Mouse (Mus musculus): ENCODE data around the gene Mad2l2. TPM values are rescaled to one million over a fixed set of nuclear protein-coding genes. Genes with fewer than 3 reads are reported as not detected.
A peak's percentile ranks its signal among the peaks of the same experiment; 100 is the strongest.

Gene Mad2l2
- polyA plus RNA-seq, 1 experiment from 2014 or later = 47.6 TPM

- Histone ChIP-seq H3K27ac (ENCODE audit: low read length) (no peak overlapping the region), H3K4me2 (ENCODE audit: low read depth, low read length) (peak overlapping the region; percentile 56), H3K27me3 (ENCODE audit: control insufficient read depth, insufficient read depth, low read depth, low read length) (no peaks in the 10 kb centered on the region), H3K4me3 (ENCODE audit: low read length) (peak overlapping the region; percentile 34), H3K9me3 (ENCODE audit: control insufficient read depth, low read length) (no peaks in the 10 kb centered on the region), H3K9ac (ENCODE audit: low read length) (peak overlapping the region; percentile 49), H3K36me3 (ENCODE audit: control insufficient read depth, insufficient read depth, low read length) (no peaks in the 10 kb centered on the region), H3K4me1 (replicated peaks; ENCODE audit: control insufficient read depth, insufficient read depth, low read length) (0 out of 2 replicates have a peak, but pooled peaks cover 3% of the 10 kb centered on the region)
- ATAC-seq (ENCODE audit: low read depth) = peak; percentile 83
- 16% methylated on average over 29 of the region's 29 CpGs for WGBS
Measured at GRCm38 (mm10) chr4:148101801-148102527, 28.2 kb upstream of the Mad2l2 start.

- H3K4me1 ChIP-seq (replicated peaks; ENCODE audit: control insufficient read depth, insufficient read depth, low read length) = peaks cover 15% of the 10 kb centered on the region; the same call in 1 of the 2 replicates
- ATAC-seq (ENCODE audit: low read depth) = no peak
- no peaks in the 10 kb centered on the region for H3K36me3 ChIP-seq (ENCODE audit: control insufficient read depth, insufficient read depth, low read length)
- 81% methylated on average over 3 of the region's 3 CpGs for WGBS
- H3K4me3 ChIP-seq (ENCODE audit: low read length) = no peak overlapping the region
- no peak overlapping the region for H3K4me2 ChIP-seq (ENCODE audit: low read depth, low read length)
- no peaks in the 10 kb centered on the region; the same call in 1 of the 2 replicates for H3K27me3 ChIP-seq (ENCODE audit: control insufficient read depth, insufficient read depth, low read depth, low read length)
- H3K9ac ChIP-seq (ENCODE audit: low read length) = no peak overlapping the region
- H3K9me3 ChIP-seq (ENCODE audit: control insufficient read depth, low read length) = no peaks in the 10 kb centered on the region
- H3K27ac ChIP-seq (ENCODE audit: low read length) = no peak overlapping the region
Measured at GRCm38 (mm10) chr4:148104146-148104545, 26.0 kb upstream of the Mad2l2 start.

- Histone ChIP-seq H3K36me3 (ENCODE audit: control insufficient read depth, insufficient read depth, low read length) (no peaks in the 10 kb centered on the region), H3K27ac (ENCODE audit: low read length) (no peak overlapping the region), H3K4me3 (ENCODE audit: low read length) (no peak overlapping the region), H3K27me3 (ENCODE audit: control insufficient read depth, insufficient read depth, low read depth, low read length) (no peaks in the 10 kb centered on the region; the same call in 1 of the 2 replicates), H3K9me3 (ENCODE audit: control insufficient read depth, low read length) (no peaks in the 10 kb centered on the region), H3K4me2 (ENCODE audit: low read depth, low read length) (peak overlapping the region; percentile 21), H3K9ac (ENCODE audit: low read length) (no peak overlapping the region), H3K4me1 (replicated peaks; ENCODE audit: control insufficient read depth, insufficient read depth, low read length) (peaks cover 11% of the 10 kb centered on the region; the same call in 1 of the 2 replicates)
- WGBS = 25% methylated on average over 22 of the region's 22 CpGs
- ATAC-seq (ENCODE audit: low read depth) = peak; percentile 57; the same call in 1 of the 2 replicates
Measured at GRCm38 (mm10) chr4:148107621-148108291, 22.4 kb upstream of the Mad2l2 start.

GRCm38 (mm10) chr4:148108565-148109100 is 21.6 kb upstream of the Mad2l2 start:
- no peaks in the 10 kb centered on the region; the same call in 1 of the 2 replicates for H3K27me3 ChIP-seq (ENCODE audit: control insufficient read depth, insufficient read depth, low read depth, low read length)
- H3K9me3 ChIP-seq (ENCODE audit: control insufficient read depth, low read length) = no peaks in the 10 kb centered on the region
- ATAC-seq (ENCODE audit: low read depth) = no peak
- no peak overlapping the region for H3K4me2 ChIP-seq (ENCODE audit: low read depth, low read length)
- H3K36me3 ChIP-seq (ENCODE audit: control insufficient read depth, insufficient read depth, low read length) = no peaks in the 10 kb centered on the region
- whole genome bisulfite sequencing = 33% methylated on average over 7 of the region's 7 CpGs
- H3K4me3 ChIP-seq (ENCODE audit: low read length) = no peak overlapping the region
- no peak overlapping the region for H3K9ac ChIP-seq (ENCODE audit: low read length)
- peaks cover 11% of the 10 kb centered on the region; the same call in 1 of the 2 replicates for H3K4me1 ChIP-seq (replicated peaks; ENCODE audit: control insufficient read depth, insufficient read depth, low read length)
- H3K27ac ChIP-seq (ENCODE audit: low read length) = no peak overlapping the region

- H3K4me1 ChIP-seq (replicated peaks; ENCODE audit: control insufficient read depth, insufficient read depth, low read length) = peaks cover 11% of the 10 kb centered on the region; the same call in 1 of the 2 replicates
- no peak overlapping the region for H3K4me2 ChIP-seq (ENCODE audit: low read depth, low read length)
- WGBS = 74% methylated on average over 5 of the region's 5 CpGs
- ATAC-seq (ENCODE audit: low read depth) = no peak
- no peak overlapping the region for H3K9ac ChIP-seq (ENCODE audit: low read length)
- no peaks in the 10 kb centered on the region for H3K36me3 ChIP-seq (ENCODE audit: control insufficient read depth, insufficient read depth, low read length)
- H3K4me3 ChIP-seq (ENCODE audit: low read length) = no peak overlapping the region
- H3K9me3 ChIP-seq (ENCODE audit: control insufficient read depth, low read length) = no peaks in the 10 kb centered on the region
- H3K27me3 ChIP-seq (ENCODE audit: control insufficient read depth, insufficient read depth, low read depth, low read length) = no peaks in the 10 kb centered on the region; the same call in 1 of the 2 replicates
- no peak overlapping the region for H3K27ac ChIP-seq (ENCODE audit: low read length)
Measured at GRCm38 (mm10) chr4:148109215-148109614, 21.0 kb upstream of the Mad2l2 start.

GRCm38 (mm10) chr4:148112519-148112918 is 17.7 kb upstream of the Mad2l2 start:
- WGBS = 68% methylated on average over 12 of the region's 12 CpGs
- Histone ChIP-seq H3K4me1 (replicated peaks; ENCODE audit: control insufficient read depth, insufficient read depth, low read length) (peaks cover 9% of the 10 kb centered on the region; the same call in 1 of the 2 replicates), H3K4me2 (ENCODE audit: low read depth, low read length) (no peak overlapping the region), H3K27ac (ENCODE audit: low read length) (no peak overlapping the region), H3K36me3 (ENCODE audit: control insufficient read depth, insufficient read depth, low read length) (no peaks in the 10 kb centered on the region), H3K4me3 (ENCODE audit: low read length) (no peak overlapping the region), H3K9ac (ENCODE audit: low read length) (no peak overlapping the region), H3K9me3 (ENCODE audit: control insufficient read depth, low read length) (no peaks in the 10 kb centered on the region), H3K27me3 (ENCODE audit: control insufficient read depth, insufficient read depth, low read depth, low read length) (no peaks in the 10 kb centered on the region; the same call in 1 of the 2 replicates)
- ATAC-seq (ENCODE audit: low read depth) = no peak

GRCm38 (mm10) chr4:148114758-148115391 is 15.3 kb upstream of the Mad2l2 start:
- H3K36me3 ChIP-seq (ENCODE audit: control insufficient read depth, insufficient read depth, low read length) = no peaks in the 10 kb centered on the region
- H3K27me3 ChIP-seq (ENCODE audit: control insufficient read depth, insufficient read depth, low read depth, low read length) = no peaks in the 10 kb centered on the region
- H3K9me3 ChIP-seq (ENCODE audit: control insufficient read depth, low read length) = no peaks in the 10 kb centered on the region
- no peaks in the 10 kb centered on the region for H3K4me1 ChIP-seq (replicated peaks; ENCODE audit: control insufficient read depth, insufficient read depth, low read length)
- H3K4me2 ChIP-seq (ENCODE audit: low read depth, low read length) = no peak overlapping the region
- H3K27ac ChIP-seq (ENCODE audit: low read length) = no peak overlapping the region
- 4% methylated on average over 15 of the region's 15 CpGs for WGBS
- peak; percentile 78 for ATAC-seq (ENCODE audit: low read depth)
- no peak overlapping the region for H3K4me3 ChIP-seq (ENCODE audit: low read length)
- no peak overlapping the region for H3K9ac ChIP-seq (ENCODE audit: low read length)

GRCm38 (mm10) chr4:148115467-148115866 is 14.7 kb upstream of the Mad2l2 start:
- 3% methylated on average over 15 of the region's 15 CpGs for WGBS
- Histone ChIP-seq H3K4me3 (ENCODE audit: low read length) (no peak overlapping the region), H3K4me1 (replicated peaks; ENCODE audit: control insufficient read depth, insufficient read depth, low read length) (no peaks in the 10 kb centered on the region), H3K27me3 (ENCODE audit: control insufficient read depth, insufficient read depth, low read depth, low read length) (no peaks in the 10 kb centered on the region), H3K9me3 (ENCODE audit: control insufficient read depth, low read length) (no peaks in the 10 kb centered on the region), H3K4me2 (ENCODE audit: low read depth, low read length) (no peak overlapping the region), H3K9ac (ENCODE audit: low read length) (peak overlapping the region; percentile 29; the same call in 1 of the 2 replicates), H3K36me3 (ENCODE audit: control insufficient read depth, insufficient read depth, low read length) (no peaks in the 10 kb centered on the region), H3K27ac (ENCODE audit: low read length) (no peak overlapping the region)
- peak; percentile 46 for ATAC-seq (ENCODE audit: low read depth)

- Histone ChIP-seq H3K4me3 (ENCODE audit: low read length) (no peak overlapping the region), H3K4me1 (replicated peaks; ENCODE audit: control insufficient read depth, insufficient read depth, low read length) (no peaks in the 10 kb centered on the region), H3K27ac (ENCODE audit: low read length) (no peak overlapping the region), H3K36me3 (ENCODE audit: control insufficient read depth, insufficient read depth, low read length) (no peaks in the 10 kb centered on the region), H3K9me3 (ENCODE audit: control insufficient read depth, low read length) (no peaks in the 10 kb centered on the region), H3K27me3 (ENCODE audit: control insufficient read depth, insufficient read depth, low read depth, low read length) (no peaks in the 10 kb centered on the region), H3K4me2 (ENCODE audit: low read depth, low read length) (no peak overlapping the region), H3K9ac (ENCODE audit: low read length) (no peak overlapping the region)
- no peak for ATAC-seq (ENCODE audit: low read depth)
- WGBS = 69% methylated on average over 4 of the region's 4 CpGs
Measured at GRCm38 (mm10) chr4:148116657-148117056, 13.5 kb upstream of the Mad2l2 start.
